Mouse (Mus musculus): ENCODE measurements around the gene Il2rg. TPM values are rescaled to one million over a fixed set of nuclear protein-coding genes. Genes with fewer than 3 reads are reported as not detected.

Gene Il2rg
- total and polyA plus RNA-seq, 3 experiments, result 82.6 to 294 (median 88.0) TPM

GRCm38 (mm10) chrX:101300427-101301030, 32.5 kb upstream of the Il2rg start:
- Histone ChIP-seq H3K4me2 (ENCODE audit: insufficient read depth, low read depth, poor library complexity, severe bottlenecking) (no peak overlapping the region), H3K36me3 (replicated peaks in 1 of 2; ENCODE audit: control insufficient read depth in 1 of 2, insufficient read depth in 1 of 2, low read length in 1 of 2) (peaks cover 21 to 35% of the 10 kb centered on the region in 2 experiments), H3K9me3 (replicated peaks; ENCODE audit: low read length) (no peaks in the 10 kb centered on the region), H3K4me3 (replicated peaks in 1 of 3; ENCODE audit: low read depth in 2 of 3, low read length in 2 of 3, poor library complexity in 1 of 3) (no peak overlapping the region), H3K27ac (ENCODE audit: insufficient read depth, low read depth) (no peak overlapping the region), H3K4me1 (ENCODE audit: control insufficient read depth in 1 of 2, insufficient read depth in 2 of 2) (no peaks in the 10 kb centered on the region), H3K27me3 (replicated peaks) (no peaks in the 10 kb centered on the region), H3K9ac (ENCODE audit: insufficient read depth, low read depth) (no peak overlapping the region), H3K79me2 (replicated peaks; ENCODE audit: control insufficient read depth, extremely low read depth, insufficient read depth, poor library complexity, severe bottlenecking) (no peaks in the 10 kb centered on the region)
- in situ Hi-C loops (cut with MboI; ENCODE audit: low pct_ligation_motif_present, low pct_unique_long_range_greater_than_20kb, low sequenced_read_pairs) (no loop called here), dilution Hi-C loops (cut with MboI; ENCODE audit: extremely low pct_ligation_motif_present, extremely low pct_unique_long_range_greater_than_20kb, low sequenced_read_pairs) (no loop called here)
- no peak for DNase-seq (ENCODE audit: extremely low read depth)
- TF ChIP-seq JUND (conservative IDR thresholded peaks at IDR 0.05; ENCODE audit: low read depth, low read length) (no peak), UBTF (IDR thresholded peaks at IDR 0.05; ENCODE audit: low read depth, low read length) (no peak), CHD2 (IDR thresholded peaks at IDR 0.05; ENCODE audit: low read length) (no peak), PAX5 (IDR thresholded peaks at IDR 0.05; ENCODE audit: low read length) (no peak), RAD21 (IDR thresholded peaks at IDR 0.05; ENCODE audit: low read depth, low read length) (no peak), ZMIZ1 (IDR thresholded peaks at IDR 0.05; ENCODE audit: low read depth, low read length) (no peak), SMC3 (IDR thresholded peaks at IDR 0.05; ENCODE audit: low read depth, low read length) (no peak)

DNA sequence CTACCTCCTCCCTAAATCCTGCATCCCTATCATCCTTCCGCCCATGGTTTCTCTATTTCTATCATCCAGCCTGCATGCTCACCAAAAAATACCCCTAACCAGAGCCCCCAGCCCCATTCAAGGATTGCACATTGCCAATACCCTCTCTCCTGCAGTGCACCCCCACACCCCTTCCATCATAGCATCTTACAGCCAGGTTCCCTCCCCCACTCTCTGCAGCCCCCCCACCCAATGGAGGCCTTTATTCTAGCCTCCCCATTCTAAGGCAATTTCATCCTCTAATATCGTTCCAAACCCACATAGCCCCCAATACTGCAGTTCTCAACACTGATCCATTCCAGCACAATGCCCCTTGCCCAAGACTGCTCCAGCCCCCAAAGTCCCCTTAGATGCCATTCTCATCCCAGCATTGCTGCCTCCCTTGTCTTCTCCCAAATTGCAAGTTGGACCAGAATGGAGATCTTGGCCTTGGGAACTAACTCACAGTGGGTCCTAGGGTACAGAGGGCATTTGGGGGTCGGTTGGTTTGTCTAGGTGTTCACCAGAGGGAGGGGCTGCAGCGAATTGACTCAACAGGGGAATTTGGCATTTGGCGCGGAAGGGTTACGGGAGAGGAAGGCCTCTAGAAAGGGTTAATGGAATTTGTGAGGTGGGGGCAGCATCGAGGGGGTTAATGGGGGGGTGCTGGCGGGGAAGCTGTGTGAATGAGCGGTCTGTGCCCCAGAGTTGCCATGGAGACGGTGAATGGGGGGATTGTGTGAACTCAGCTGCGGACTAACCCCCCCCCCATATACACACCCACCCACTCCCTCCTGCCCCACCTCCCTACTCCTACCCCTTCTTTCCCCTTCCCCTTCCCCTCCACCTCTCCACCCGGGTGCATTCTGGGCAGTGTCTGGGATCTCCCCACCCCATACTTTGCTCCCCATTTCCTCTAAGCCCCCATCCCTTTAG, 31.7 kb upstream of the Il2rg start:
- TF ChIP-seq UBTF (IDR thresholded peaks at IDR 0.05; ENCODE audit: low read depth, low read length), result no peak
- TF ChIP-seq CTCF (conservative IDR thresholded peaks at IDR 0.05 in 1 of 2, IDR thresholded peaks at IDR 0.05 in 1 of 2; ENCODE audit: low read depth in 2 of 2, low read length in 2 of 2), result no peak
- no peak for TF ChIP-seq ZKSCAN1 (IDR thresholded peaks at IDR 0.05; ENCODE audit: borderline replicate concordance, low read depth, low read length)
- TF ChIP-seq USF1 (IDR thresholded peaks at IDR 0.05; ENCODE audit: low read depth, low read length), result no peak
- no peak for TF ChIP-seq NELFE (IDR thresholded peaks at IDR 0.05; ENCODE audit: low read depth, low read length)
- no peak for TF ChIP-seq TCF12 (IDR thresholded peaks at IDR 0.05; ENCODE audit: low read depth, low read length)
- no peak for TF ChIP-seq GABPA (IDR thresholded peaks at IDR 0.05; ENCODE audit: insufficient replicate concordance, low read depth, low read length)
- TF ChIP-seq SIN3A (IDR thresholded peaks at IDR 0.05; ENCODE audit: low read length), result no peak
- TF ChIP-seq EP300 (IDR thresholded peaks at IDR 0.05; ENCODE audit: low read length), result no peak
- H3K4me3 ChIP-seq (replicated peaks in 1 of 3; ENCODE audit: low read depth in 2 of 3, low read length in 2 of 3, poor library complexity in 1 of 3), result no peak overlapping the region
- no peaks in the 10 kb centered on the region for H3K4me1 ChIP-seq (ENCODE audit: control insufficient read depth in 1 of 2, insufficient read depth in 2 of 2)
- H3K79me2 ChIP-seq (replicated peaks; ENCODE audit: control insufficient read depth, extremely low read depth, insufficient read depth, poor library complexity, severe bottlenecking), result no peaks in the 10 kb centered on the region
- no peak overlapping the region for H3K4me2 ChIP-seq (ENCODE audit: insufficient read depth, low read depth, poor library complexity, severe bottlenecking)
- no peaks in the 10 kb centered on the region for H3K27me3 ChIP-seq (replicated peaks)
- no peak overlapping the region for H3K9ac ChIP-seq (ENCODE audit: insufficient read depth, low read depth)
- DNase-seq (ENCODE audit: extremely low read depth), result no peak
- H3K9me3 ChIP-seq (replicated peaks; ENCODE audit: low read length), result no peaks in the 10 kb centered on the region
- in situ Hi-C loops (cut with MboI; ENCODE audit: low pct_ligation_motif_present, low pct_unique_long_range_greater_than_20kb, low sequenced_read_pairs) (loop anchor here (25.0 kb wide), 1 partner anchor 162 kb away; no protein-coding TSS in a partner anchor), dilution Hi-C loops (cut with MboI; ENCODE audit: extremely low pct_ligation_motif_present, extremely low pct_unique_long_range_greater_than_20kb, low sequenced_read_pairs) (no loop called here)
- peaks cover 25 to 43% of the 10 kb centered on the region in 2 experiments for H3K36me3 ChIP-seq (replicated peaks in 1 of 2; ENCODE audit: control insufficient read depth in 1 of 2, insufficient read depth in 1 of 2, low read length in 1 of 2)
- H3K27ac ChIP-seq (ENCODE audit: insufficient read depth, low read depth), result no peak overlapping the region

Measured in CH12.LX (cell line).